Mouse (Mus musculus) midbrain, postnatal 0 days (tissue): ENCODE results near the gene Aars. TPM values are rescaled to one million over a fixed set of nuclear protein-coding genes. Genes with fewer than 3 reads are reported as not detected.
"Not testable (repeated sequence)": the region's sequence is repeated elsewhere in the genome, so short reads cannot be mapped to it uniquely, and the experiment has no call there.

Experiments used
- ATAC-seq: fragments of 200-750 bp; cut with Nextera tagmentation; 2 replicates; pipeline ENCODE4 v1.8.0; 2017; ENCODE audit warnings: moderate number of reproducible peaks, mild to moderate bottlenecking, moderate TSS enrichment, moderate library complexity; ENCODE audit not compliant: low FRiP score
- DNase-seq: peaks from one replicate; pipeline ENCODE4 v3.0.0-alpha.2; 2015; ENCODE audit warnings: low spot score
- H3K27ac ChIP-seq: fragments of 300-500 bp; sonication (generic); 2 replicates; pipeline ENCODE4 v1.5.1; 2014; ENCODE audit warnings: low read depth, mild to moderate bottlenecking, low read length, mixed read lengths
- H3K27me3 ChIP-seq: fragments of 300-500 bp; sonication (generic); 2 replicates; pipeline ENCODE4 v1.6.1; 2014; ENCODE audit warnings: low read length, control low read depth, mixed read lengths; ENCODE audit not compliant: insufficient read depth
- H3K36me3 ChIP-seq: fragments of 300-500 bp; sonication (generic); 2 replicates; pipeline ENCODE4 v1.6.1; 2014; ENCODE audit warnings: low read length, control low read depth, mixed read lengths; ENCODE audit not compliant: insufficient read depth
- H3K4me1 ChIP-seq: fragments of 300-500 bp; sonication (generic); 2 replicates; pipeline ENCODE4 v1.6.1; 2014; ENCODE audit warnings: mild to moderate bottlenecking, control low read depth, antibody characterized with exemption, low read length, mixed read lengths; ENCODE audit not compliant: insufficient read depth
- H3K4me2 ChIP-seq: fragments of 300-500 bp; sonication (generic); 2 replicates; pipeline ENCODE4 v1.6.1; 2014; ENCODE audit warnings: low read depth, mild to moderate bottlenecking, low read length, mixed read lengths; ENCODE audit not compliant: poor library complexity, severe bottlenecking
- H3K4me3 ChIP-seq: fragments of 300-500 bp; sonication (generic); 2 replicates; pipeline ENCODE4 v1.5.1; 2014; ENCODE audit warnings: low read depth, mild to moderate bottlenecking, low read length, moderate library complexity
- H3K9ac ChIP-seq: fragments of 300-500 bp; sonication (generic); replicated peaks from 2 replicates; pipeline ENCODE4 v1.6.1; 2014; ENCODE audit warnings: mild to moderate bottlenecking, low read length, moderate library complexity, mixed read lengths; ENCODE audit not compliant: poor library complexity, severe bottlenecking
- H3K9me3 ChIP-seq: fragments of 300-500 bp; sonication (generic); 2 replicates; pipeline ENCODE4 v1.6.1; 2016; ENCODE audit warnings: low read length, control low read depth
- CTCF ChIP-seq: IDR thresholded peaks from 2 replicates; pipeline ENCODE4 v1.5.1; 2016; ENCODE audit warnings: antibody characterized with exemption, mild to moderate bottlenecking
- WGBS: fragments of 180-500 bp; shearing (Covaris S2); extraction: QIAGEN DNeasy Blood & Tissue Kit; methylation state at CpG from one replicate; pipeline ENCODE4 v1.1.7; 2014; 5-methylcytosine and 5-hydroxymethylcytosine counted together
- polyA plus RNA-seq: library from polyadenylated mRNA; unstranded; fragments of >200 nt; fragmentation: Nextera tagmentation; extraction: Ambion mirVana; gene quantifications from 2 replicates; pipeline ENCODE4 v1.2.1, GENCODE M21; 2015
- total RNA-seq: library from RNA; depleted of rRNA; stranded (reverse); fragments of >200 nt; gene quantifications from 2 replicates; pipeline ENCODE4 v1.2.3, GENCODE M21; 2014

Aars gene
- total and polyA plus RNA-seq, 2 experiments from 2014 or later: 86.8 to 110 TPM

- Histone ChIP-seq H3K4me2 (peak overlapping the region; percentile 69), H3K9ac (peak overlapping the region; percentile 72), H3K9me3 (no peaks in the 10 kb centered on the region), H3K4me3 (peak overlapping the region; percentile 68), H3K4me1 (peaks cover 14% of the 10 kb centered on the region), H3K27ac (peak overlapping the region; percentile 77), H3K36me3 (no peaks in the 10 kb centered on the region), H3K27me3 (no peaks in the 10 kb centered on the region)
- no peak for TF ChIP-seq CTCF
- DNase-seq (peak; percentile 91), ATAC-seq (peak; percentile 82)
- under 1% methylated on average over 27 of the region's 27 CpGs for WGBS
Observed at GRCm38 (mm10) chr8:111062072-111062757, 29.3 kb downstream of the Aars start.

- peaks cover 10% of the 10 kb centered on the region for H3K4me1 ChIP-seq
- ATAC-seq (no peak), DNase-seq (no peak)
- peak overlapping the region; percentile 68; the same call in 1 of the 2 replicates for H3K4me3 ChIP-seq
- H3K9me3 ChIP-seq: no peaks in the 10 kb centered on the region
- peak overlapping the region; percentile 69 for H3K4me2 ChIP-seq
- H3K36me3 ChIP-seq: no peaks in the 10 kb centered on the region
- no peak for TF ChIP-seq CTCF
- no peaks in the 10 kb centered on the region for H3K27me3 ChIP-seq
- H3K27ac ChIP-seq: no peak overlapping the region
- WGBS: 50% methylated on average over 2 of the region's 2 CpGs
- H3K9ac ChIP-seq: no peak overlapping the region
Observed at GRCm38 (mm10) chr8:111062893-111063292, 29.9 kb downstream of the Aars start.

DNA sequence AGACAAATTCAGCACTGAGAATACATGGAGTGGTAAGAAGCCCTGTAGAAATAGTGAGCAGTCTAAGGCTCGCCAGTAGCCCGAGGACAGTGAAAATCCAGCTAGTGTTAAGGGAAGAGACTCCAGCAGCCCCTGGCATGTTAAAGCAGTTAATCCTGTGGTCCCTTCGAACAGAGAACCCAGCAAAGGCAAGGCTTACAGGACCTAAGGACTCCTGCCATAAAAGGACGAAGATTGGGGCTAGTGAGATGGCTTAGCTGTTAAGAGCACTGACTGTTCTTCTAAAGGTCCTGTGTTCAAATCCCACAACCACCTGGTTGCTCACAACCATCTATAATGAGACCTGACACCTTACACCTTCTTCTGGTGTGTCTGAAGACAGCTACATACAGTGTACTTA is 33.4 kb downstream of the Aars start:
- Histone ChIP-seq H3K9ac (no peak overlapping the region), H3K9me3 (no peaks in the 10 kb centered on the region), H3K4me1 (0 out of 2 replicates have a peak, but pooled peaks cover 3% of the 10 kb centered on the region), H3K36me3 (no peaks in the 10 kb centered on the region), H3K4me3 (no peak overlapping the region), H3K4me2 (no peak overlapping the region), H3K27me3 (no peaks in the 10 kb centered on the region), H3K27ac (no peak overlapping the region)
- no peak for DNase-seq
- ATAC-seq: no peak
- TF ChIP-seq CTCF: no peak
- 64% methylated on average over 4 of the region's 4 CpGs for WGBS

DNA sequence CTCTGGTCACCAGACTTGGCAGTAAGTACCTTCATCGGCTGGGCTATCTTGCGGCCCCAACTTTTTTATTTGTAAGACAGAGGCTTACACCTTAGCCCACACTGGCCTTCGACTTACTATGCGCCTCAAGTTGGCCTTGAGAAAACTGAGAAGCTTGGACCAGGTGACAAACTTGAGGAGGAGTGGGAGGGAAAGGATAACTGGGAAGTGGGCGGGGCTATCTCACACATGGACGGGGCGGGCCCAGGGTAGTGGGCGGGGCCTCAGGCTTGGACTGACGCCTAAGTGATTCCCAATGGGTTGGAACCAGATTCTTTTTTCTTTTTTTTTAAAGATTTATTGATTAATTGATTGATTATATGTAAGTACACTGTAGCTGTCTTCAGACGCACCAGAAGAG is 34.5 kb downstream of the Aars start:
- no peaks in the 10 kb centered on the region for H3K36me3 ChIP-seq
- 34% methylated on average over 10 of the region's 10 CpGs for WGBS
- DNase-seq (no peak), ATAC-seq (no peak)
- 0 out of 2 replicates have a peak, but pooled peaks cover 3% of the 10 kb centered on the region for H3K4me1 ChIP-seq
- H3K4me2 ChIP-seq: no peak overlapping the region
- H3K4me3 ChIP-seq: no peak overlapping the region
- no peak overlapping the region for H3K9ac ChIP-seq
- H3K9me3 ChIP-seq: no peaks in the 10 kb centered on the region
- no peak overlapping the region for H3K27ac ChIP-seq
- TF ChIP-seq CTCF: no peak
- no peaks in the 10 kb centered on the region for H3K27me3 ChIP-seq

GRCm38 (mm10) chr8:111068660-111069059 is 35.7 kb downstream of the Aars start:
- DNase-seq, H3K36me3 ChIP-seq, H3K27me3 ChIP-seq, H3K9me3 ChIP-seq, H3K4me1 ChIP-seq, H3K27ac ChIP-seq, H3K9ac ChIP-seq, H3K4me2 ChIP-seq, H3K4me3 ChIP-seq, ATAC-seq: not testable (repeated sequence)
- 94% methylated on average over 9 of the region's 9 CpGs for WGBS

- DNase-seq (no peak), ATAC-seq (no peak)
- H3K4me1 ChIP-seq: no peaks in the 10 kb centered on the region
- TF ChIP-seq CTCF: no peak
- H3K27ac ChIP-seq: no peak overlapping the region
- 74% methylated on average over 3 of the region's 3 CpGs for WGBS
- no peak overlapping the region for H3K4me2 ChIP-seq
- H3K27me3 ChIP-seq: no peaks in the 10 kb centered on the region
- no peaks in the 10 kb centered on the region for H3K36me3 ChIP-seq
- no peak overlapping the region for H3K9ac ChIP-seq
- H3K4me3 ChIP-seq: no peak overlapping the region
- no peaks in the 10 kb centered on the region for H3K9me3 ChIP-seq
Observed at GRCm38 (mm10) chr8:111075926-111076325, 43.0 kb downstream of the Aars start.
